Mouse (Mus musculus): ENCODE results near the gene Atg4a. TPM values are rescaled to one million over a fixed set of nuclear protein-coding genes. Genes with fewer than 3 reads are reported as not detected.

Atg4a gene
- polyA plus RNA-seq, 1 experiment from 2014 or later = 17.1 TPM

DNA sequence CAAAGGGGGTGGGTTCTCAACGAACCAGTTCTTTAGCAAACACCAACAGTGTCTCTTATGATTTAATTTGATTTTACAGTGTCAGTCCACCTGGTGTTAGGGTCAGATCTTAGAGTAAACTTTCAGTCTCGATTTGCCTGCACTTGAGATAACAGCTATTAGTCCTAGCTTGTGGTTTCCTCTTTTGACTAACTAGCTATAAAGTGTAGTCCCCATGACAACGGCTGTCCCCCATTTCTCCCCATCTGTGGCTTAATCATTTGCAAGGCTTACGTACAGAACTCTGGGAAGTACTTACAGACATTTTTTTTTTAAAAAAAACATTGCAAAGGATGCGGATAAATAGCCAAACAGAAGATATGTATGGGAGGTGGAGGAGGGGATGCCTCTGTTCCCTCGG lies 28.1 kb downstream of the Atg4a start:
- Histone ChIP-seq H3K4me3 (replicated peaks) (no peak overlapping the region), H3K27ac (no peak overlapping the region), H3K36me3 (no peaks in the 10 kb centered on the region), H3K4me1 (no peaks in the 10 kb centered on the region), H3K27me3 (replicated peaks) (no peaks in the 10 kb centered on the region), H3K4me2 (no peak overlapping the region), H3K9me3 (no peaks in the 10 kb centered on the region), H3K9ac (no peak overlapping the region)
- ATAC-seq (ENCODE audit: insufficient read depth, low FRiP score, low read depth) = no peak
- 61% methylated on average over 6 of the region's 6 CpGs for WGBS

DNA sequence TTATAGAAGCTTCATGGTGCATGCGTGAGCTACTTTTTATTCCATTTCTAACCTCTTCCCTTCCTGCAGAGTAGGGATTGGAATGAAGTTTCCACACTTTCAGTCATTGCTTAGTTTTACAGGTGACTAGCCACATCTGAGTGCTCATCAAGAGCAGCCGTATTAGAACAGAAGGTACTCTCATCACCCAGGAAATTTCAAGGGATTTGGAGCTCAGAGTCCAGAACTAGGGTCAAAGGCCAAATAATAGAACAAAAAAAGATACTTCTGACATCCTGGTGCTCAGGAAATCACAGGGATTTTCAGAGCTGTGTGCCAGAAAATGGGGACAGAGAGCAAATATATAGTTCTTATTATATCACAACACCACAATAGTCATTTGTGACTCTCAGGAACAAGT lies 28.5 kb downstream of the Atg4a start:
- H3K4me2 ChIP-seq = no peak overlapping the region
- 80% methylated on average over 2 of the region's 2 CpGs for WGBS
- H3K9ac ChIP-seq = no peak overlapping the region
- H3K4me1 ChIP-seq = no peaks in the 10 kb centered on the region
- ATAC-seq (ENCODE audit: insufficient read depth, low FRiP score, low read depth) = no peak
- no peaks in the 10 kb centered on the region for H3K9me3 ChIP-seq
- no peak overlapping the region for H3K27ac ChIP-seq
- no peaks in the 10 kb centered on the region for H3K36me3 ChIP-seq
- H3K4me3 ChIP-seq (replicated peaks) = no peak overlapping the region
- no peaks in the 10 kb centered on the region for H3K27me3 ChIP-seq (replicated peaks)

DNA sequence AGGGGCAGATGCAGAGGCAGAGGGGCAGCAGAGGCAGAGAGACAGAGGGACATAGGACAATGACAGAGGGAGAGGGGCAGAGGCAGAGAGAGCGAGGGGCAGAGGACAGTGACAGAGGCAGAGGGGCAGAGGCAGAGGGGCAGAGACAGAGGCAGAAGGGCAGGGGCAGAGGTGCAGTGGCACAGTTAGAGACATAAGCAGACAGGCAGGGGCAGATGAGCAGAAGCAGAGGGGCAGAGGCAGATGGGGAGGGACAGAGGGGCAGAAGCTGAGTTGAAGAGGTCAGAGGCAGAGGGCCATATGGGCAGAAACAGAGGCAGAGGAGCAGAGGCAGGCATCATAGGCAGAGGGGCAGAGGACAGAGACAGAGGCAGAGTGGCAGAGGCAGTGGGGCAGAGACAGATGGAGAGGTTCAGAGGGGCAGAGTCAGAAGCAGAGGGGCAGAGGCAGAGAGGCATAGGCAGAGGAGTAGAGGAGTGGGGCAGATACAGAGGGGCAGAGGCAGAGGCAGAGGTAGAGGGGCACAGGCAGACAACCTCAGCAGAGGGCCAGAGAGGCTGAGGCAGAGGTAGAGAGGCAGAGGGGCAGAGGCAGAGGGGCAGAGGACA lies 40.3 kb downstream of the Atg4a start:
- H3K4me1 ChIP-seq = no peaks in the 10 kb centered on the region
- H3K27me3 ChIP-seq (replicated peaks) = no peaks in the 10 kb centered on the region; the same call in 1 of the 2 replicates
- H3K9ac ChIP-seq = no peak overlapping the region
- no peaks in the 10 kb centered on the region for H3K9me3 ChIP-seq
- no peak overlapping the region for H3K4me3 ChIP-seq (replicated peaks)
- 90% methylated on average over 1 of the region's 1 CpGs for WGBS
- no peak overlapping the region for H3K4me2 ChIP-seq
- no peak overlapping the region for H3K27ac ChIP-seq
- ATAC-seq (ENCODE audit: insufficient read depth, low FRiP score, low read depth) = peak; percentile 27; the same call in 1 of the 2 replicates
- no peaks in the 10 kb centered on the region for H3K36me3 ChIP-seq

DNA sequence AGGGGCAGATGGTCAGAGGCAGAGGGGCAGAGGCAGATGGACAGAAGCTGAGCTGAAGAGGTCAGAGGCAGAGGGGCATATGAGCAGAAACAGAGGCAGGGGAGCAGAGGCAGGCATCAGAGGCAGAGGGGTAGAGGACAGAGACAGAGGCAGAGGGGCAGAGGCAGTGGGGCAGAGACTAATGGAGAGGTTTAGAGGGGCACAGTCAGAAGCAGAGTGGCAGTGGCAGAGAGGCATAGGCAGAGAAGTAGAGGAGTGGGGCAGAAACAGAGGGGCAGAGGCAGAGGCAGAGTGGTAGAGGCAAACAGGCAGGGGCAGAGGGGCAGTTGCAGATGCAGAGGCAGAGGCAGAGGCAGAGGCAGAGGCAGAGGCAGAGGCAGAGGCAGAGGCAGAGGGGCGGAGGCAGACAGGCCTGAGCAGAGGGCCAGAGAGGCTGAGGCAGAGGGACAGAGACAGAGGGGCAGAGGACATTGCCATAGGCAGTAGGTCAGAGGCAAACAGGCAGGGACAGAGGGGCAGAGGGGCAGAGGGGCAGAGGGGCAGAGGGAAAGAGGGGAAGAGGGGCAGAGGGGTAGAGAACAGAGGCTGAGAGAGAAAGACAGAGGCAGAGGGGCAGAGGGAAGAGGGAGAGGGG lies 41.3 kb downstream of the Atg4a start:
- H3K4me1 ChIP-seq = no peaks in the 10 kb centered on the region
- no peak overlapping the region for H3K27ac ChIP-seq
- no peak overlapping the region for H3K4me3 ChIP-seq (replicated peaks)
- no peak overlapping the region for H3K9ac ChIP-seq
- H3K4me2 ChIP-seq = no peak overlapping the region
- no peaks in the 10 kb centered on the region for H3K36me3 ChIP-seq
- no peak for ATAC-seq (ENCODE audit: insufficient read depth, low FRiP score, low read depth)
- WGBS = 67% methylated on average over 1 of the region's 1 CpGs
- H3K27me3 ChIP-seq (replicated peaks) = no peaks in the 10 kb centered on the region; the same call in 1 of the 2 replicates
- H3K9me3 ChIP-seq = no peaks in the 10 kb centered on the region

DNA sequence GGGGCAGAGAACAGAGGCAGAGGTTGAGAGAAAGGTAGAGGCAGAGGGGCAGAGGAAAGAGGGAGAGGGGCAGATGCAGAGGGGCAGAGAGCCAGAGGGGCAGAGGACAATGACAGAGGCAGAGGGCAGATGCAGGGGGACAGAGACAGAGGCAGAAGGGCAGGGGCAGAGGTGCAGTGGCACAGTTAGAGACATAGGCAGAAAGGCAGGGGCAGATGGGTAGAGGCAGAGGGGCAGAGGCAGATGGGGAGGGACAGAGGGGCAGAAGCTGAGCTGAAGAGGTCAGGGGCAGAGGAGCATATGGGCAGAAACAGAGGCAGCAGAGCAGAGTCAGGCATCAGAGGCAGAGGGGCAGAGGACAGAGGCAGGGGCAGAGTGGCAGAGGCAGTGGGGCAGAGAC lies 42.2 kb downstream of the Atg4a start:
- Histone ChIP-seq H3K9ac (no peak overlapping the region), H3K4me2 (no peak overlapping the region), H3K4me1 (no peaks in the 10 kb centered on the region), H3K36me3 (no peaks in the 10 kb centered on the region), H3K9me3 (no peaks in the 10 kb centered on the region), H3K4me3 (replicated peaks) (no peak overlapping the region), H3K27ac (no peak overlapping the region), H3K27me3 (replicated peaks) (no peaks in the 10 kb centered on the region)
- ATAC-seq (ENCODE audit: insufficient read depth, low FRiP score, low read depth) = no peak

DNA sequence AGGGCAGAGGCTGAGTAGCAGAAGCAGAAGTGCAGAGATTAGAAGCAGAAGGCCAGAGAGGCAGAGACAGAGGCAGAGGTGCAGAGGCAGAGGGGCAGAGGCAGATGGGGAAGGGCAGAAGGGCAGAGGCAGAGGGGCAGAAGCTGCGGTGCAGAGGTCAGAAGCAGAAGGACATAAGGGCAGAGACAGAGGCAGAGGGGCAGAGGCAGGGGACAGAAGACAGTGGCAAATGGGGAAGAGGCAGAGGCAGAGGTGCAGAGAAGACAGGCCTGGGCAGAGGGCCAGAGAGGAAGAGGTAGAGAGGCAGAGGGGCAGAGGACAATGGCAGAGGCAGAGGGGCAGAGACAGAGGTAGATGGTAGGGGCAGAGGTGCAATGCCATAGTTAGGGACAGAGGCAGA lies 193.0 kb downstream of the Atg4a start:
- no peaks in the 10 kb centered on the region for H3K36me3 ChIP-seq
- no peaks in the 10 kb centered on the region for H3K27me3 ChIP-seq (replicated peaks)
- no peaks in the 10 kb centered on the region for H3K4me1 ChIP-seq
- no peak overlapping the region for H3K4me2 ChIP-seq
- 73% methylated on average over 1 of the region's 1 CpGs for whole genome bisulfite sequencing
- no peaks in the 10 kb centered on the region for H3K9me3 ChIP-seq
- no peak overlapping the region for H3K4me3 ChIP-seq (replicated peaks)
- no peak for ATAC-seq (ENCODE audit: insufficient read depth, low FRiP score, low read depth)
- H3K9ac ChIP-seq = no peak overlapping the region
- H3K27ac ChIP-seq = no peak overlapping the region

DNA sequence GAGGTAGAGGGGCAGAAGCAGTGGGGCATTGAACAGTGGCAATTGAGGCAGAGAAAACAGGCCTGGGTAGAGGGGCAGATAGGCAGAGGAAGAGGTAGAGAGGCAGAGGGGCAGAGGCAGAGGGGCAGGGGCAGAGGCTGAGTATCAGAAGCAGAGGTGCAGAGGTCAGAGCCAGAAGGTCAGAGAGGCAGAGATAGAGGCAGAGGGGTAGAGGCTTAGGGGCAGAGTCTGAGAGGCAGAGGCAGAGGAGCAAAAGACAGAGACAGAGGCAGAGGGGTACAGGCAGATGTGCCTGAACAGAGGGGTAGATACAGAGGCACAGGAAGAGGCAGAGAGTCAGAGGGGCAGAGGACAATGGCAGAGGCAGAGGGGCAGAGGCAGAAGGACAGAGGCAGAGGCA lies 193.6 kb downstream of the Atg4a start:
- Histone ChIP-seq H3K4me2 (no peak overlapping the region), H3K4me3 (replicated peaks) (no peak overlapping the region), H3K27me3 (replicated peaks) (no peaks in the 10 kb centered on the region), H3K27ac (no peak overlapping the region), H3K4me1 (no peaks in the 10 kb centered on the region), H3K9me3 (no peaks in the 10 kb centered on the region), H3K9ac (no peak overlapping the region), H3K36me3 (no peaks in the 10 kb centered on the region)
- ATAC-seq (ENCODE audit: insufficient read depth, low FRiP score, low read depth) = peak; percentile 58

DNA sequence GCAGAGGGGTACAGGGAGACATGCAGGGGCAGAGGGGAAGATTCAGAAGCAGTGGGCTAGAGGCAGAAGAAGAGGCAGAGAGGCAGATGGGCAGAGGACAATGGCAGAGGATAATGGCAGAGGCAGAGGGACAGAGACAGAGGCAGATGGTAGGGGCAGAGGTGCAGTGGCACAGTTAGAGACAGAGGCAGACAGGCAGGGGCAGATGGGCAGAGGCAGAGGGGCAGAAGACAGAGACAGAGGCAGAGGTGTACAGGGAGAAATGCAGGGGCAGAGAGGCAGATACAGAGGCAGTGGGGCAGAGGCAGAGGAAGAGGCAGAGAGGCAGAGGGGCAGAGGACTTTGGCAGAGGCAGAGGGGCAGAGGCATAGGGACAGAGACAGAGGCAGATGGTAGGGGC lies 194.5 kb downstream of the Atg4a start:
- Histone ChIP-seq H3K27ac (no peak overlapping the region), H3K4me1 (no peaks in the 10 kb centered on the region), H3K27me3 (replicated peaks) (no peaks in the 10 kb centered on the region), H3K36me3 (no peaks in the 10 kb centered on the region), H3K9ac (no peak overlapping the region), H3K9me3 (no peaks in the 10 kb centered on the region), H3K4me2 (no peak overlapping the region), H3K4me3 (replicated peaks) (no peak overlapping the region)
- ATAC-seq (ENCODE audit: insufficient read depth, low FRiP score, low read depth) = no peak

DNA sequence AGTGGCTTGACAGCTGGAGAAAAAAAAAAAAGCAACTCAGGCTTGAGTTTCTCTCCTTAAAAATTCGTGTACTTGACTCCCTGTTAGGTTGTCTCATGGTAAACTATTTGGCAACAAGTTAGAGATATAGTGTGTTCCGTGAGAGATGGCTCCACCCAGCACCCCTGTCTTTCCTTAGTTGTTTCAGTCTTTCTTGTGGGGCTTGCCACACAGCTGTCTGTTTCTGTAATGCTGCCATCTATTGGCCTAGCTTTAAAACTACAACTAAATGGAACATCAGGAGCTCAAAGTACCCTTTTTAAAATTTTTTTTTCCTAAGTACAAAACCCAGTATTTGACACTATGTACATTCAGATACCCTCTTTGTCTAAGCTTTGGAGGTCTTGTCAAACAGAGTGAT lies 200.0 kb downstream of the Atg4a start:
- ATAC-seq (ENCODE audit: insufficient read depth, low FRiP score, low read depth) = no peak
- Histone ChIP-seq H3K27me3 (replicated peaks) (no peaks in the 10 kb centered on the region; the same call in 1 of the 2 replicates), H3K4me2 (no peak overlapping the region), H3K4me3 (replicated peaks) (no peak overlapping the region), H3K4me1 (no peaks in the 10 kb centered on the region), H3K36me3 (no peaks in the 10 kb centered on the region), H3K9me3 (no peaks in the 10 kb centered on the region), H3K9ac (no peak overlapping the region), H3K27ac (no peak overlapping the region)
- 13% methylated on average over 2 of the region's 2 CpGs for WGBS

DNA sequence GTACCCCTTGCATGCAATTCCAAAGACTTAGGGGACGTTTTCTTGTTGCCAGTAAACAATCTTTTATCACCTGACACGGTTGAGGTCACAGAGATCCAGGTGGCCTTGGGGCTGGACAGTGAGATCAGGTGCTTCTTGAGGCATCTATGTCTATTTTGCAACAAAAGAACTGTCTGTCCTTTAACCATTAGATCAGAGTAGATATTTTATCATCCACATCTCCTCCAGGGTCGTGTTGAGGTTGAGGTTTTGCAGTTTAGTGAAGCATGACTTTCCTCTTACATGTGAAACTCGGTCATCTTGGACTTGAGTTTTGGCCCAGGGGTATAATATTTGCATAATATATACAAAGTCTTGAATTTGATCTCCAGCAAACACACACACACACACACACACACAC lies 200.9 kb downstream of the Atg4a start:
- H3K4me2 ChIP-seq = no peak overlapping the region
- no peak overlapping the region for H3K27ac ChIP-seq
- no peak for ATAC-seq (ENCODE audit: insufficient read depth, low FRiP score, low read depth)
- H3K9ac ChIP-seq = no peak overlapping the region
- no peaks in the 10 kb centered on the region for H3K9me3 ChIP-seq
- WGBS = 50% methylated on average over 4 of the region's 4 CpGs
- H3K4me3 ChIP-seq (replicated peaks) = no peak overlapping the region
- H3K27me3 ChIP-seq (replicated peaks) = no peaks in the 10 kb centered on the region; the same call in 1 of the 2 replicates
- H3K4me1 ChIP-seq = no peaks in the 10 kb centered on the region
- H3K36me3 ChIP-seq = no peaks in the 10 kb centered on the region

DNA sequence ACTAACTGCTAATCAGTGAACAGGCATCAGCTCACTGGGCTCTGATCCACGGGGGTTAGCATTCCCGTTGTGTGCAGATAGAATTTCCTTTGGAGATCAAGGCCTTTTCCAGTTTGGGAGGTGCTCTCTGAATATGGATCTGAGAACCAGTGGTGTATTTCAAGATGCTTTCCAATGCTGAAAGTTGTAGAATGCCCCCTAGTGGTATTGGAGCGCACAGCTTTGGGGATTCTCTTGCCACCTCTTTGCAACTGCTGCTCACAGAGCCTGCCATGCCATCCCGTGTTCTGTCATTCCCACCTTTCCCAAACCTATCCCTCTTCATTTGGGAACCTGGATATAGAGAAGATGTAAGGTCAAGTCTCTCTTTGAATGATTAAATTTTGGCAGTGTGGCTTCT lies 201.5 kb downstream of the Atg4a start:
- no peak for ATAC-seq (ENCODE audit: insufficient read depth, low FRiP score, low read depth)
- 40% methylated on average over 4 of the region's 4 CpGs for WGBS
- H3K4me1 ChIP-seq = no peaks in the 10 kb centered on the region

DNA sequence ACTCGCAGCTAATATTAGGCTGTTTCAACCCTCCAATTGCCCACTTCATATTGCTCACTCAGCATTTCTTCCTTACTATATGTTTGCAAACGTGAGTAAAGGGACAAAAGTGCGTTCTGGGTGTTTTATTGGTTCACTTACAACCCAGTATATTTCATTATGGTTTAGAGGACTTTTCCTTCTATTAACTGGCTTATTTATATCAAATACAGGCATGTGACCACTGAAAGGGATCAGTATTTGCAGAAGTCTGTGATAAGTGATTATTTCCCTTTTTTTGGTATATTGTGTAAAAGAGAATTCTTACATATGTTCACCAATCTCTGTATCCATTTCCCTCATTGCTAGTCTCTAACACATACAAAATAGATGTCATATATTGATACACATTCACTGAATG lies 203.7 kb downstream of the Atg4a start:
- WGBS = 65% methylated on average over 3 of the region's 3 CpGs
- no peaks in the 10 kb centered on the region; the same call in 1 of the 2 replicates for H3K27me3 ChIP-seq (replicated peaks)

More for the DNA sequence above, 201.5 kb downstream of the Atg4a start:
- Histone ChIP-seq H3K4me2 (no peak overlapping the region), H3K27ac (no peak overlapping the region), H3K27me3 (replicated peaks) (no peaks in the 10 kb centered on the region; the same call in 1 of the 2 replicates), H3K4me3 (replicated peaks) (no peak overlapping the region), H3K36me3 (no peaks in the 10 kb centered on the region), H3K9me3 (no peaks in the 10 kb centered on the region), H3K9ac (no peak overlapping the region)

DNA sequence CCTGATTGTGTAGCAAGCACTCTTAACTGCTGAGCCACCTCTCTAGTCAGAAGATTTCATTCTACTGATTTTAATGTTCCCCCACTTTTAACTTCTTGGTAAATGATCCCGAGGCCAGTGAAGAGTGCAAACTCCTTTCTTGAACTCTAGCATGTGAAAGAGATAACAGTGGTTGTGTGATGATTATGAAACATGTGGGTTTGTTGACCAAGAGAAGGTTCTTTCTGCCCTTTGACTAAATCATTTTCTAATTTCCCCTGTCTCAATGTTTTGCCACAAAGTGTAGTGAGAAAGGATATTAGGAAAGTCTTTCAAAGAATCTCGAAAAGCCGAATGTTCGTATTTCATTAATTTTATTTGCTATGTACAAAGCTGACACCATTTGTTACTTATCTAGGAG lies 208.4 kb downstream of the Atg4a start:
- Histone ChIP-seq H3K4me3 (replicated peaks) (no peak overlapping the region), H3K27ac (no peak overlapping the region), H3K4me2 (no peak overlapping the region), H3K4me1 (no peaks in the 10 kb centered on the region), H3K36me3 (no peaks in the 10 kb centered on the region), H3K27me3 (replicated peaks) (no peaks in the 10 kb centered on the region; the same call in 1 of the 2 replicates), H3K9me3 (no peaks in the 10 kb centered on the region), H3K9ac (no peak overlapping the region)
- ATAC-seq (ENCODE audit: insufficient read depth, low FRiP score, low read depth) = no peak
- 78% methylated on average over 4 of the region's 4 CpGs for WGBS

More for the DNA sequence above, 203.7 kb downstream of the Atg4a start:
- no peak overlapping the region for H3K9ac ChIP-seq
- H3K36me3 ChIP-seq = no peaks in the 10 kb centered on the region
- ATAC-seq (ENCODE audit: insufficient read depth, low FRiP score, low read depth) = no peak
- no peaks in the 10 kb centered on the region for H3K4me1 ChIP-seq
- H3K9me3 ChIP-seq = no peaks in the 10 kb centered on the region
- H3K4me3 ChIP-seq (replicated peaks) = no peak overlapping the region
- H3K4me2 ChIP-seq = no peak overlapping the region
- no peak overlapping the region for H3K27ac ChIP-seq
